Mouse (Mus musculus) cerebellum, adult 2 months (tissue): ENCODE data around the gene Pms2. TPM values are rescaled to one million over a fixed set of nuclear protein-coding genes. Genes with fewer than 3 reads are reported as not detected.

ENCODE experiments used
- DNase-seq, 2 experiments: peaks; one replicate each; pipeline ENCODE4 v3.0.0; 2021
- H3K27ac ChIP-seq: fragments of 200-500 bp; 2 replicates; pipeline ENCODE4 v1.5.1; 2012; ENCODE audit warnings: low read length, control low read depth, inconsistent platforms; ENCODE audit not compliant: insufficient read depth
- H3K27me3 ChIP-seq: fragments of 200-500 bp; 2 replicates; pipeline ENCODE4 v1.6.1; 2012; ENCODE audit warnings: inconsistent platforms, mild to moderate bottlenecking, low read length, moderate library complexity; ENCODE audit not compliant: control insufficient read depth, insufficient read depth
- H3K4me1 ChIP-seq: fragments of 200-500 bp; 2 replicates; pipeline ENCODE4 v1.6.1; 2011; ENCODE audit warnings: low read length; ENCODE audit not compliant: control insufficient read depth, insufficient read depth
- H3K4me3 ChIP-seq: fragments of 200-500 bp; replicated peaks from 2 replicates; pipeline ENCODE3; 2011; ENCODE audit warnings: mild to moderate bottlenecking, low read depth, low read length, control low read depth; ENCODE audit not compliant: insufficient read depth
- CTCF ChIP-seq: fragments of 200-500 bp; IDR thresholded peaks from 2 replicates; pipeline ENCODE4 v1.5.1; 2011; ENCODE audit warnings: low read depth, mild to moderate bottlenecking, control low read depth, low read length, moderate library complexity, borderline replicate concordance; ENCODE audit not compliant: insufficient read depth
- POLR2A ChIP-seq: fragments of 200-500 bp; IDR thresholded peaks from 2 replicates; pipeline ENCODE4 v1.6.1; 2011; ENCODE audit warnings: low read length, control low read depth, borderline replicate concordance; ENCODE audit not compliant: insufficient read depth
- WGBS: fragments of 180-500 bp; shearing (Covaris S2); methylation state at CpG from one replicate; pipeline ENCODE4 v1.1.7; 2018; 5-methylcytosine and 5-hydroxymethylcytosine counted together
- polyA plus RNA-seq: library from polyadenylated mRNA; depleted of rRNA; stranded (reverse); fragments of >200 nt; gene quantifications from 2 replicates; pipeline ENCODE4 v1.2.3, GENCODE M21; 2012; rRNA removed

The Pms2 gene
- polyA plus RNA-seq: 17.2 and 18.5 TPM in 2 replicates

GRCm38 (mm10) chr5:143909417-143910400, at the start of gene Pms2, which contains the start of gene Aimp2:
TSS of gene Pms2 (plus strand) at chr5:143909964.
TSS of gene Aimp2 (minus strand) at chr5:143909847.
- TF ChIP-seq CTCF: no peak
- TF ChIP-seq POLR2A: peak; percentile 63; the same call in 1 of the 2 replicates
- peak; percentile 97 to 99 for DNase-seq
- Histone ChIP-seq H3K4me3 (peak within 1 kb of the TSS; percentile 79), H3K4me1 (no peaks in the 10 kb centered on the region; the same call in 1 of the 2 replicates), H3K27me3 (no peaks in the 10 kb centered on the region), H3K27ac (peak within 1 kb of the TSS; percentile 31)
- WGBS: under 1% methylated on average over 70 of the region's 70 CpGs

- DNase-seq: no peak
- 83% methylated on average over 11 of the region's 11 CpGs for WGBS
- Histone ChIP-seq H3K4me3 (no peak overlapping the region), H3K4me1 (no peaks in the 10 kb centered on the region), H3K27ac (no peak overlapping the region), H3K27me3 (no peaks in the 10 kb centered on the region)
- TF ChIP-seq CTCF: no peak
- no peak for TF ChIP-seq POLR2A
Measured at GRCm38 (mm10) chr5:143871547-143872169, 38.1 kb upstream of the Pms2 start.

GRCm38 (mm10) chr5:143874571-143874970, 35.2 kb upstream of the Pms2 start:
- no peaks in the 10 kb centered on the region for H3K27me3 ChIP-seq
- WGBS: 69% methylated on average over 4 of the region's 4 CpGs
- no peak for TF ChIP-seq CTCF
- no peak for TF ChIP-seq POLR2A
- no peak for DNase-seq
- H3K27ac ChIP-seq: no peak overlapping the region
- no peak overlapping the region for H3K4me3 ChIP-seq
- no peaks in the 10 kb centered on the region for H3K4me1 ChIP-seq

GRCm38 (mm10) chr5:143885274-143885673, 24.5 kb upstream of the Pms2 start:
- H3K4me3 ChIP-seq: no peak overlapping the region
- no peak for DNase-seq
- 98% methylated on average over 3 of the region's 3 CpGs for WGBS
- TF ChIP-seq POLR2A: no peak
- TF ChIP-seq CTCF: no peak
- no peaks in the 10 kb centered on the region for H3K27me3 ChIP-seq
- no peak overlapping the region for H3K27ac ChIP-seq
- H3K4me1 ChIP-seq: no peaks in the 10 kb centered on the region

GRCm38 (mm10) chr5:143890741-143891140, 19.0 kb upstream of the Pms2 start:
- no peaks in the 10 kb centered on the region for H3K27me3 ChIP-seq
- H3K4me1 ChIP-seq: no peaks in the 10 kb centered on the region
- no peak overlapping the region for H3K4me3 ChIP-seq
- TF ChIP-seq CTCF (no peak), POLR2A (no peak)
- DNase-seq: no peak
- no peak overlapping the region for H3K27ac ChIP-seq
- WGBS: 88% methylated on average over 6 of the region's 6 CpGs

GRCm38 (mm10) chr5:143892255-143892886, 17.4 kb upstream of the Pms2 start:
- 70% methylated on average over 9 of the region's 9 CpGs for WGBS
- no peak for DNase-seq
- no peak for TF ChIP-seq CTCF
- no peak for TF ChIP-seq POLR2A
- Histone ChIP-seq H3K27ac (no peak overlapping the region), H3K4me3 (no peak overlapping the region), H3K27me3 (no peaks in the 10 kb centered on the region), H3K4me1 (no peaks in the 10 kb centered on the region)

- Histone ChIP-seq H3K4me3 (no peak overlapping the region), H3K4me1 (no peaks in the 10 kb centered on the region), H3K27ac (no peak overlapping the region), H3K27me3 (no peaks in the 10 kb centered on the region)
- WGBS: 68% methylated on average over 5 of the region's 5 CpGs
- no peak for DNase-seq
- TF ChIP-seq POLR2A (no peak), CTCF (no peak)
Measured at GRCm38 (mm10) chr5:143893396-143893795, 16.4 kb upstream of the Pms2 start.
